Mouse (Mus musculus) gastrocnemius, adult 2 months (tissue): ENCODE measurements around the gene Nprl2. TPM values are rescaled to one million over a fixed set of nuclear protein-coding genes. Genes with fewer than 3 reads are reported as not detected.

Experiments
- DNase-seq: peaks from one replicate; pipeline ENCODE4 v3.0.0; 2022
- H3K27ac ChIP-seq: fragments of 200-600 bp; 2 replicates; pipeline ENCODE4 v1.8.1; 2022; ENCODE audit warnings: mild to moderate bottlenecking
- H3K4me3 ChIP-seq: fragments of 200-600 bp; 2 replicates; pipeline ENCODE4 v1.8.1; 2022; ENCODE audit warnings: mild to moderate bottlenecking, moderate library complexity
- CTCF ChIP-seq: fragments of 200-600 bp; IDR thresholded peaks from 2 replicates; pipeline ENCODE4 v1.8.1; 2022; ENCODE audit warnings: antibody characterized with exemption, mild to moderate bottlenecking, moderate library complexity
- intact Hi-C: fragments of 180-260 bp; cut with DNase I; formaldehyde crosslinking; loops from one replicate; pipeline ENCODE4 v1.15.1; 2025
- total RNA-seq, 2 experiments: library from RNA; stranded (reverse); gene quantifications; 2 replicates each; pipeline ENCODE4 v1.2.3; 2021

Gene Nprl2
- total RNA-seq, 2 experiments from 2014 or later: 9.7 to 11.5 TPM

DNA sequence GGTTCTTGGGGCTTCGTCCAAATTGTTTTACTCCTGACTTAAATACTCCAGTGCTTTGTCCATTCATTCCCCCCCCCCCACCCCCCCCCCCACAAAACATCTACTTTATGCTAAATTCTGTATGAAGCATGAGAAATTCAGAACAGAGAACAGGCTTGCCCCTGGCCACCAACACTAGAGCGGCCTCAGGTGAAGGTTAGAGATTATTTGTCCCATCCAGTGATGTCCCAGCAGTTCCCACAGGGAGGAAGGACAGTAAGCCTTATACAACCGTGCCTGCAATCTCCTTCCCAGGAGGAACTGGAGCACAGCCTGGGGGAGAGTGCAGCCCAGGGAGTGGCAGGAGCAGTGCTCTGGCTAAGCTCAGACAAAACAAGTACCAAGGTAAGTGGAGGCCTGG, 36.6 kb downstream of the Nprl2 start, which contains the start of gene Naa80:
Gene Naa80 (plus strand): TSS at position 301 of the 400 bp plus-strand sequence.
- H3K4me3 ChIP-seq: peak within 1 kb of the TSS; percentile 82
- intact Hi-C loops: no loop called here
- TF ChIP-seq CTCF: no peak
- DNase-seq: no peak
- peak within 1 kb of the TSS; percentile 97 for H3K27ac ChIP-seq

DNA sequence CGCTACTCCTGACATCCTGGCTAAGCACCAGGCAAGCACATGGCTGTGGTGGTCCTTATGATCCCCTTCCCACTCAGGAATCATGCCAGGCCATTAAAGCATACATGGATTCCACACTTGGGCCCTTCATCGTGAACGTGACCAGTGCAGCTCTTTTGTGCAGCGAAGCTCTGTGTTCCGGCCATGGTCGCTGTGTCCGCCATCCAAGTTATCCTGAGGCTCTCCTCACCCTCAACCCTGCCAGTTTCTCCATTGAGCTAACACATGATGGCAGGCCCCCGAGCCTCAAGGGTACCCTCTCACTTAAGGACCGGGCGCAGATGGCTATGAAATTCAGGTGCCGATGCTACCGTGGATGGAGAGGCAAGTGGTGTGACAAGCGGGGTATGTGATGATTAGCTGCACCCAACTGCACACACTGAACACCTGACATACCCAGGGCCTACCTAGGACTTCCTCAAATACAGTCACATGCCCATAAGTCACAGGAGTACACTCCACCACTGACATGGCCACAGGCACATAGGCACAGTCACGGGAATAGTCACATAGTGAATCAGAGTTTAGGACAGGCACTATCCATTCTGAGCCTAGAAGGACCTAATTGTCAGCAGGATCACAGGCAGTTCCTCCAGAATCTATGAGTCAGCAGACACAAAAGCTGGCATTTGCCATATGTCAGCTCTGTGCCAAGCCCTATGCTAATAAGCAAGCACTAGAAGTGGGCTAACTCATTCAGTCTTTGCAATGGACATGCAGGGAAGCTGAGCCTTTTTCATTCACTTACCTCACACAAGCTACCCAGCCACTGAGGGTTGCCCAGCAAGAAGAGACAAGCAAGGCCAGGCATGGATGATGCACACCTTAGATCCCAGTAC, 37.2 kb downstream of the Nprl2 start:
- intact Hi-C loops: no loop called here
- Histone ChIP-seq H3K4me3 (peak overlapping the region; percentile 82), H3K27ac (peak overlapping the region; percentile 97)
- no peak for DNase-seq
- TF ChIP-seq CTCF: no peak

DNA sequence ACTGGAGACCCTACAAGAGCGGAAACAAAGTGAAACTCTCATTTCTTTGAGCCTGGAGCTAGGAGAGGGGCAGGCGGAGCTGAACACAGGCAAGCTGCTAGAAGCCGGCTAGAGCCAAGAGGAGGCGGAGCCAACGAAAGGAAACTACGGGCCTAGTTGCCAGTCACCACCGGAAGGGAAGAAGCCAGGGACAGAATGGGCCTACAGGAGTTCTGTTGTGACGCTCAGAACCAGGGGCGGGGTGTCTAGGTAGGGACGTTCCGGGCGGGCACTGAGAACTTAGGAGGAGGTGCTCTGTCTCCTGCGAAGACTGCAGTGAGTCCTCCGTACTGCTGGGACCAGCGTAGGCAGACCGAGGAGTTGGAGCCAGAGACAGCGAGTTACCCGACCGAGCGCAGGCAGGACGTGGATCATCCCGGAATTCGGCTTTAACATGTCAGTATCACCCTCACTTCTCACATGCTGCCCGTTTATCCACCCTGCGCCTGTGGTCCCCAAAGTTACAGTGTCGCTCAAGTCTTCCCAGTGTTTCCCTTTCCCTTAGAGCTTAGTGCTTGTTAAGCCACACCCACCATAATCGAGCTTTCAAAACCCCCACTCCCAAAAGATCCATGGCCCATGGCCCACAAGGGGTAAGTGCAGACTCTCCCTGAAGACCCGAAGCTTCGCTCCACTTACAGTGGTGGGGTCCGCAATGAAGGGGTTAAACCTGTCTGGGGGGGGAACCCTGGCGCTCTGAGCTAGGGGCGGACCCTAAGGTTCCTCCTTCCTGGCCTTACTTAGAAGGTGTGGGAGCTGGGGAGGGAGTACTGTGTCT, 38.7 kb downstream of the Nprl2 start, which contains the start of gene Hyal3:
Gene Hyal3 (plus strand): TSS at position 318 of the 817 bp plus-strand sequence.
- Histone ChIP-seq H3K4me3 (peak within 1 kb of the TSS; percentile 82), H3K27ac (peak within 1 kb of the TSS; percentile 97)
- no peak for TF ChIP-seq CTCF
- DNase-seq: peak; percentile 93
- intact Hi-C loops: no loop called here

DNA sequence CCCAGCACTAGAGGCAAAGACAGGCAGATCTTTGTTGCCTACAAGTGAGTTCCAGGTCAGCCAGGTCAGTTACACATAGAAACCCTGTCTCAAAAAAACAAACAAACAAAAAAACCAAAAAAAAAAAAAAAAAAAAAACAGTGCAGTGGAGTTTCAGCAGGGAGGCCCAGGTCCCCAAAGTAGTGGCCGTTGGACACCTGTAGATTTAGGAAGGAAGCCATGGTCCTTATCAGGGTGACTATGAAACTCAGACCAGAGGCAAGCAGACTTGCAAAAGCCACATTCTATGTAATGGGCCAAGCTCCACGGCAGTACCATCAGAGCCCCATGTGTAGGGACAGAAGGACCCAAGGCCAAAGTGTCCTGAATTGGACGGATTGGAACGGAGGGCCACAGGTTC, 39.6 kb downstream of the Nprl2 start:
- Histone ChIP-seq H3K4me3 (peak overlapping the region; percentile 82), H3K27ac (peak overlapping the region; percentile 97)
- intact Hi-C loops: no loop called here
- no peak for TF ChIP-seq CTCF
- no peak for DNase-seq

DNA sequence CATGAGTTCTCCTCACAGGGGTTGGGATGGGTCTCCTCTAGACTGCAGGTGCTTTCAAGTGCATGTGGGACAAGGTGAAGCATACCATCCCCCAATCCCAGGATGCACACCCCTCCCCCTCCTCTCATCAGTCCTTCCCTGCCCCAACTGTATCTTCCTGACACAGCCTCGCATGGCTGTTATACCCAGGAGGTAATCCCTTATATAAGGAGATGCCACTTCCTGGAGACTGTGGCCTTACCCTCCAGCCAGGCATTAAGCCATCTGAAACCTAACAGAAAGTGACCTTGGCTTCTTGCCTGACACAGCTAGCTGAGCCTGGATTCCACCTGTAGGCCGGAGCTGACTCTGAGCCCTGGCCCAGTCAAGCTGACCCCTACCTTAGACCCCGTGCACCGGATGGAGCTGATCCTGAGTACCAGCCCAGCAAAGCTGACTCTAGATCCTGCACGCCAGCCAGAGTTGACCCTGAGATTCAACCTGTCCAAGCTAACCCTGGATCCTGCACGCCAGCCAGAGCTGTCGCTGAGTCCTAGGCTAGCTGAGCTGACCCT, 40.6 kb downstream of the Nprl2 start:
- no peak for DNase-seq
- intact Hi-C loops: no loop called here
- no peak overlapping the region for H3K4me3 ChIP-seq
- TF ChIP-seq CTCF: no peak
- peak overlapping the region; percentile 28 for H3K27ac ChIP-seq

DNA sequence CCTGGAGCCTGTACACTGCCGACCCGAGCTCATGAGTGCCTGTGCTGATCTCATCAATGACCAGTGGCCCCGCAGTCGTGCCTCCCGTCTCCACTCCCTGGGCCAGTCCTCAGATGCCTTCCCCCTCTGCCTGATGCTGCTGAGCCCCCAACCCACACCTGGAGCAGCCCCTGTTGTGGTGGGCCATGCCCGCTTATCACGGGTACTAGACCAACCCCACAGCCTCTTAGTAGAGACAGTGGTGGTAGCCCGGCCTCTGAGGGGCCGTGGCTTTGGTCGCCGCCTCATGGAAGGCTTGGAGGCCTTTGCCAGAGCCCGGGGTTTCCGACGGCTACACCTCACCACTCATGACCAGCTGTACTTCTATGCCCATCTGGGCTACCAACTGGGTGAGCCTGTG, 41.1 kb downstream of the Nprl2 start:
- intact Hi-C loops: no loop called here
- TF ChIP-seq CTCF: no peak

DNA sequence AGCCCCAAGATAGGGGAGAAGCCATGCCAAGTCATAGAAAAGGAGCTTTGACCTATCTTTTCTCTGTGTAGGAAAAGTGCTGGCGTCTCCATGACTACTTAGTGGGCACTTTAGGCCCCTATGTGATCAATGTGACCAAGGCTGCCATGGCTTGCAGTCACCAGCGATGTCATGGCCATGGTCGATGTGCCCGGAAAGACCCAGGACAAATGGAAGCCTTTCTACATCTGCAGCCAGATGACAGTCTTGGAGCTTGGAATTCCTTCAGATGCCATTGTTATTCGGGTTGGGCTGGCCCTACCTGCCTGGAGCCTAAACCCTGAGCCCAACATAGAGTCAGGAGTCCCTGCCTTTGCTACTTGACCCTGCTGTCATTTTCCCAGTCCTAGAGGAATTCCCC, 44.5 kb downstream of the Nprl2 start:
- no peak for TF ChIP-seq CTCF
- peak overlapping the region; percentile 98 for H3K4me3 ChIP-seq
- no peak for DNase-seq
- intact Hi-C loops: no loop called here
- H3K27ac ChIP-seq: peak overlapping the region; percentile 96; the same call in 1 of the 2 replicates

More for the DNA sequence above, 41.1 kb downstream of the Nprl2 start:
- DNase-seq: no peak
- no peak overlapping the region for H3K27ac ChIP-seq
- H3K4me3 ChIP-seq: no peak overlapping the region

DNA sequence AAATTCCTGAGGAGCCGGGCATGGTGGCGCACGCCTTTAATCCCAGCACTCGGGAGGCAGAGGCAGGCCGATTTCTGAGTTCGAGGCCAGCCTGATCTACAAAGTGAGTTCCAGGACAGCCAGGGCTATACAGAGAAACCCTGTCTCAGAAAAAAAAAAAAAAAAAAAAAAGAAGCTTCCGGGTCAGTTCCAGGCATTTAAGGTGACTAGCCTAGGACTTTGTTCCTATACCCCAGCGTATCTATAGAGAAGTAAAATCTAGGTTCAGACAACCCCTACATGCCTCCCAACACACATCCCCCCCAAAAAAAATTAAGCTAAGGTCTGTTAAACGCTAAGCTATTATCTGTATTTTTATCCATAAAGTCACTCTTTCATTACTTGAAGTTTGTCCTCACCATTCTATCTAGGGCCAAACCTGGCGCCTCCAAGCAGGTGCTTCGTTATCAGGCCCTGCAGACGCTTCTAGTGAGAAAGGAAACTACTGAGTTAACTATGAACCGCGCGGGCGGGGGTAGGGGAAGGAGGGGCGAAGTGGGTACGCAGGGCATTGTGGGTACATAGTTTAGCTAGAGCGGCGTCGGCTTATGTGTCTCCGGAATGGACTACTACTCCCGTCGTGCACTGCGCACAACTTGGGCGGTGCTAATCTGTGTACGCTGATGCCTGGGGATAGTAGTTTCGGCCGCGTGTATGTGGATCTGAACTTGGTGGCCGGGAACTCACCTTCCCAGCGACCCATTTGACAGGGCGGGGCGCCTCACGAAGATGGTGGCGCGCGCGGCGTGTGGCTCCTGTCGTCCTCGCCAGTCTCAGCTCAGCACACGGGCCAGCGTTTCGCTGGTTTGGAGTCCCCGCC, 45.2 kb downstream of the Nprl2 start, which contains the start of gene Ifrd2:
Gene Ifrd2 (plus strand): TSS at position 669 of the 859 bp plus-strand sequence.
- intact Hi-C loops: no loop called here
- Histone ChIP-seq H3K4me3 (peak within 1 kb of the TSS; percentile 98), H3K27ac (peak within 1 kb of the TSS; percentile 96)
- no peak for TF ChIP-seq CTCF
- peak; percentile 97 for DNase-seq

DNA sequence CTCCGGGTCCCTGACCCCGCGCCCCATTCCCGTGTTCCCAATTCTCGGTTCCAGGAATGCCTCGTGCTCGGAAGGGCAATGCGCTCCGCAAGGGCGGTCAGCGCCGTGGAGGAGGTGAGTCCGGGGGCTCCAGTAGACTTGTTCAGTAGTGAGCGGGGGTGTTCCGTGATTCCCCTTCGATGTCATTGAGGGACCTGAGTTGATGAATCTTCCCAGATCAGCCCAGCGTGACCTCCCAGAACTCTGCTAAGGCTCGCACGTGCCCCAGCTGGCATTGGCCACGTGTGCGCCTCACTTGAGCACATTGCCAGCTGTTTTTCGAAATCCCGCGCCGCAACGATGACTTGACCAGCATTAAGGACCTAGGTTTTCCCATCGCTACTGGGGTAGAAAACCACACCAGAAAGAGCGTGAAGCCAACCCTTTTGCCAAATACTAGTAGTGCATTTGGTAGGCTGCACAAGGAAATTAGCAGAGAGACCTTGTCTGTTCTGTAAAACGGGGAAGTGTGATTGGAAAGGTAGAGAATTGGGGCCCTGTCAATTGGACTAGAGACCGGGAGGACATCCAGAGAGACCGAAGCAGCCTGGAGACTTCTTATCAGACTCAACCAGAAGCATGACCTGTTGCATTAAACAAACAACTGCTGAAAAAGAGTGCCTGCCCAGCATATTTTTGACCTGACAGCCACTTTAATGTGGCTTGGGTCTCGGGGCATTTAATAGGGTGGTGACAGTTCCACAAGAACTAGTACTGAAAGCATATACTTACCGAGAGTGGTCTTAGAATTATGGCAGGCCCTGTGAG, 46.0 kb downstream of the Nprl2 start:
- Histone ChIP-seq H3K4me3 (peak overlapping the region; percentile 98), H3K27ac (peak overlapping the region; percentile 96)
- TF ChIP-seq CTCF: no peak
- intact Hi-C loops: no loop called here
- DNase-seq: peak; percentile 76

DNA sequence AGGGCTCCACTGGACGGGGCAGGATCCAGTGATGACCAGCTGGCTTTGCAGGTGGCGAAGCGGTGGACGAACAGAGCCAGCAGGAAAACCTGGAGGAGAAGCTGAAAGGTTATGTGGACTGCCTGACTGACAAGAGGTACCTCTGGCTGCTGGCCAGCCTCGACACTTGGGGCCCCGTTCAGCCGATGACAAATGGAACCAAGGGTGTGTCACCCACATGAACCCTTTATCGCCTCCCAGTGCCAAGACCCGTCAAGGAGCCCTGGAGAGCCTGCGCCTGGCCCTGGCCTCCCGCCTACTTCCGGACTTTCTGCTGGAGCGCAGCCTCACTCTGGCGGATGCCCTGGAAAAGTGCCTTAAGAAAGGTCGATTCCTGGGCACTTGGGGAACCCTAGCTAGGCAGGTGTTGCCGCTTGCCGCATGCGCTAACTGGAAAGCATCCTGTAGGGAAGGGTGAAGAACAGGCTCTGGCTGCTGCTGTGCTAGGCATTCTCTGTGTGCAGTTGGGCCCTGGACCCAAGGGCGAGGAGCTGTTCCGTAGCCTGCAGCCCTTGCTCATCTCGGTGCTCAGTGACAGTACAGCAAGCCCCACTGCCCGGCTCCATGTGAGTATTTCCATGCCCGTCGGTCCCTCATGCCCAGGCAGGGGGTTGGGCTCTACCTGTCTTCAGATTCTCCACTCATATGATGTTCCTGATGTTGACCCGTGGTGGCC, 48.2 kb downstream of the Nprl2 start:
- DNase-seq: peak; percentile 87
- Histone ChIP-seq H3K4me3 (peak overlapping the region; percentile 55), H3K27ac (peak overlapping the region; percentile 96)
- intact Hi-C loops: no loop called here
- TF ChIP-seq CTCF: no peak

DNA sequence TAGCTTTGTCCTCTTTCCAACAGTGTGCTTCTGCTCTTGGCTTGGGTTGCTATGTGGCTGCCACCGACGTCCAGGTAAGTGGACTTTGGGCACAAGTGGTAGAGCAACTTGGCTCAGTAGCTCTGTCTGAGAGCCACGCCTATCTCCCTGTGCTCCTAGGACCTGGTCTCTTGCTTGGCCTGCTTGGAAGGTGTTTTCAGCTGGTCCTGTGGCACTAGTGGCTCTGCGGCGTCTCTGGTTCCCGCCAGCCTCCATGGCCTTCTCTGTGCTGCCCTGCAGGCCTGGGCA, 48.7 kb downstream of the Nprl2 start:
- DNase-seq: no peak
- H3K27ac ChIP-seq: peak overlapping the region; percentile 96
- H3K4me3 ChIP-seq: peak overlapping the region; percentile 55
- TF ChIP-seq CTCF: no peak
- intact Hi-C loops: no loop called here
